Mouse (Mus musculus): Measurements from ENCODE around the gene Agbl2.

Agbl2 gene

DNA sequence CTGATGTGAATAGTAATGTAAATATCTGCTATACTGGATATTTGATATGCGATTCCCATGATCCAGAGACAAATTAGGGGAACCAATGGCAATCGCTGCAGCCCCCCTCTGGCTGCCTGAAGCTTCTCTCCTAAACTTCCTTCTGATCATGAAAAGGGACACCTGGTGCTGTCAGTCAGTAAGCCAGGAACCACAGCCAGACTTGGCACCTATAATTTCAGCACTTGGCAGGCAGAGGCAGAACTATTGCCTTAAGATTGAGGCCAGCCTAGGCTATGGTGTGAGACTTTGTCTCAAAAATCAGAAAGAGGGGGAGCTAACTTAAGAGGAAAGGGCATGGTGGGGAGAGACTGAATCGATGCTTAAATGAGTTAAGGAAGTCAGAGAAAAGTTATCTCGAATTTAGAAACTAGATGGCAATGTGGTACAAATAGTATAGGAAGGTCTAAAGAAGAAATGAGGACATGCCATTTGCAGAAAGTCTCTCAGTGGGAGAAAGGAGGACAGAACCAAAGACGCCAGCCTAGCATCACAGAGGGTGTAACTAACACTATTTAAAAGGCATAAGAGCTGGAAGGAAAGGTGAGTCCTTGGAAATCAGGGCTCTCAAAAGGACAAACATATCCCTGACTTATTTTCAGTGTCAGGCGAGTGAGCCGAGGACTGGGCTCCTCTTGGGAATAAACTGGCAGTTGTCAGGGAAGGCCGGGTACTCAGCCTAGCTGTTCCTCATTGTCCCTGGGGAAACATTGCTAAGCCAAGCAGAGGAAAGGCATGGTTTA is 88.8 kb downstream of the Agbl2 start:
- DNase-seq (ENCODE audit: low spot score) = no peak

- no peak for DNase-seq (ENCODE audit: low spot score)
Measured at GRCm38 (mm10) chr2:90874025-90874424, 91.5 kb downstream of the Agbl2 start.

- no peak for DNase-seq (ENCODE audit: low spot score)
Measured at GRCm38 (mm10) chr2:90875239-90875638, 92.7 kb downstream of the Agbl2 start.

DNA sequence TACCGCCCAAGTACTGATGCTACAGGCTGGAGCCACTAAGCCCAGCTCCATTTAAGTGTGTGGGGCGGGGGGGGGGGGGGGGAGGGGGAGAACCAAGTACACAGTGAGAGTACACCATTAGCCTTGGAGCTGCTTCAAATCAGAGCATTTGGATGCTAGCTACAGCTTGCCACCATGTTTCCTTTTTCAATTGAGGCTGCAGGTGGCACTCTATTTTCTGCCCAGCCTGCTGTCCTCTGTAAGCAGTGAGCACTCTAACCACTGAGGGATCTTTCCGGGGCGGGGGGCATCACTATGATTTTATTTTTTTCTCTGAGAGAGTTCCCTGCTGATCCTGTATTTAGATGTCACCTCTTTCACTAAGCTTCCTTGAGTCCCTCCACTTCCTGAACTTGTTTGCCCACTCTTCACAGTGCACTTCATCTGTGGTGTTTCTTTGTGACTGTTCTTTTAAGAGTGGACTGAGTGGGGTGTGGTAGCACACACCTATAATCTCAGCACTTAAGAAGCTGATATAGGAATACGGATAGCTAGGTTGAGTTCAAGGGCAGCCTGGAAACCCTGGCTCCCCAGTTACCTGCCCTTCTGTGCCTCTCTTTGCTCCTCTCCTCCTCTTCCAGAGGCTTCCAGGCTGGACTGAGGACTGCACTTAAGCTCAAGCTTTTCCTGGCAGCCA is 95.2 kb downstream of the Agbl2 start:
- DNase-seq (ENCODE audit: low spot score) = no peak

DNA sequence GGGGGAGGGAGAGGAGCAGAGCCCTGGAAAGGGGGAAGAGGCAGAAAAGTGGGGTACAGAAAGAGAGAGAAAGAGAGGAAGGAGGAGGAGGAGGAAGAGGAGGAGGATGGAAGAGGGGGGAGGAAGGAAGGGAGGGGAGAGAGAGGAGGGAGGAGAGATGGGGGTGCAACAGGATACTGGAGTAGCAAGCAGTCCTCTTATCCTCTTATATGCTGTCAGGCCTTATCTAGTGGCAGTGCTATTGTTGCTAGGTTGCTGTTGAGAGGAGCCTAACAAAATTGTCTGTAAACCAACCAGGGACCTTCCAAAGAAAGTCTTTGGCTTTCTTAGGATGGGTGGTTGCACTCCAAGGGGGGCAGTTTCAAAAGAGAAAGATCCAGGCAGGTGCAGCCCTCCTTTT is 96.9 kb downstream of the Agbl2 start:
- no peak for DNase-seq (ENCODE audit: low spot score)

GRCm38 (mm10) chr2:90880144-90880785 is 97.7 kb downstream of the Agbl2 start:
- DNase-seq (ENCODE audit: low spot score) = no peak

GRCm38 (mm10) chr2:90881824-90882223 is 99.3 kb downstream of the Agbl2 start:
- DNase-seq (ENCODE audit: low spot score) = no peak

Data from urinary bladder, postnatal 10 days (tissue).